Mouse (Mus musculus) telencephalon, adult 2 months (tissue): Measurements from ENCODE around the gene Hbs1l.
A peak's percentile ranks its signal among the peaks of the same experiment; 100 is the strongest.
"Not testable (repeated sequence)": the region's sequence is repeated elsewhere in the genome, so short reads cannot be mapped to it uniquely, and the experiment has no call there.

Source experiments
- DNase-seq: peaks from one replicate; pipeline ENCODE4 v3.0.0-alpha.2; 2011; ENCODE audit warnings: low read depth, low spot score

Hbs1l gene

DNA sequence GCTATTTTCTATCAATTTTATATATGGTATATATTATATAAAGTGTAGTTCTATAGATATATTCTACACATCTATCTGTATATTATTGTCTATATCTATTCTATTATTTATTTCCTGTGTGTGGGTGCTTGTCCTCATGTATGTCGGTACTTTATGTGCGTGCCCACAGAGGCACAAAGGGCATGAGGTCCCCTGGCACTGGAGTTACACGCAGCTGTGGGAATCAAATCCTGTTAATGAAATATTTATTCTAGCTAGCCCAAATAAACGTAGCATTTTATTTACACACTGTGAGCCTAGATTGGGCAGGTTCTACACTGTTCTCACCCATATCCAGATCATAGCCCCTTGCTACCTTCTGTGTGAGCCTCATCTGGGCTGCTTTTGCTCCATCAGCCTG lies 63.3 kb downstream of the Hbs1l start:
- DNase-seq = no peak

DNA sequence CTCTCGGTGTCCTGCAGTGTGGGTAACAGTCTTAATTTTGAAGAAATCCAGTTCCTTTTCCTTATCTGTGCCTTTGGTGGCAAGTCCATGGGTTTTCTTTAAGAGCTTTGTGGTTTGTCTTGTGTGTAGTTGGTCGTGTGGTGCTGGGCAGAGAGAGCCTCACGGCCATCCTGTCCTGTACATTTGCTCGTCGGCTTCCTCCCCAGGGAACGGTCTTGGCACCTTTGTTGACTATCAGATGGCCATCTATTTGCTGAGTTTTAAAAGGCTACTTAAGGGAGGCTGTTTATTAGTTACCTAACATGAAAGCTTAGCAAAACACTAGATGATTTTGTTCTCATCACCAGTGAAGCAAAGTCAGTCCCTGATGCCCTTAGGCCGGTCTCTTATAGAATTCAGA lies 66.1 kb downstream of the Hbs1l start:
- DNase-seq = no peak

DNA sequence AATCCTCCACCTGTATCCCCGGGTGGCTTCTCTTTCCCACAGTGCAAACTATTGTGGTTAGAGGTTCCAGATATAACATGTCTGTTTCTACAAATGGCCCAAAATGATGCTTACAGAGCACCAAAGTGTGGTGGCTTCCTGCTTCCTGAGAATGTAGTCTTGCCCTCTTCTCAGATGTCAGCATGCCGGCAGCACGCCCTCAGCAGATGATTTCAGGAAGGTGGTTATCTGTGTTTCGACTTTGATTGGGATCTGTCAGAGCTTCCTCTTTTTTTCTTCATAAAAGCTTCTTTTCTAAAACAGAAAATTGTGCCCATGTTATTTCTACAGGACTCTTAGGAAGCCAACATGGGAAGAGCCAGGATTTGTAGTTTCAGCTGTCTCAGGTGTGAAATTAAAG lies 67.5 kb downstream of the Hbs1l start:
- no peak for DNase-seq

DNA sequence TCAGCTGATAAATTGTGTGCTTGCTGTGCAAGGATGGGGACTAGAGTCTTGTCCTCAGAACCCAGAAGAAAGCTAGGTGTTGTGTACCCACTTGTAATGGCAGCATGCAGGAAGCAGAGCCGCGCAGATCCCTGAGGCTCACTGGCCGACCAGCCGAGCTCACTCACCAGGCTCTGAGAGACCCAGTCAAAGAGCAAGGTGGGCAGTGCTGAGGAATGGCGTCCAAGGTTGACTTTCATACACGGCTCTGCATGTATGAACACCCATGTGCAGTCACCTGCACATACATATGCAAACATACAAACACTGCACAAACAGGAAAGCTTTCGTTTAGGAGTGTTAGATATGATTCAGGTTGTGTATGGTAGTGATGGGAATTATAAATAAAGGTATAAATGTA lies 69.2 kb downstream of the Hbs1l start:
- DNase-seq = no peak

DNA sequence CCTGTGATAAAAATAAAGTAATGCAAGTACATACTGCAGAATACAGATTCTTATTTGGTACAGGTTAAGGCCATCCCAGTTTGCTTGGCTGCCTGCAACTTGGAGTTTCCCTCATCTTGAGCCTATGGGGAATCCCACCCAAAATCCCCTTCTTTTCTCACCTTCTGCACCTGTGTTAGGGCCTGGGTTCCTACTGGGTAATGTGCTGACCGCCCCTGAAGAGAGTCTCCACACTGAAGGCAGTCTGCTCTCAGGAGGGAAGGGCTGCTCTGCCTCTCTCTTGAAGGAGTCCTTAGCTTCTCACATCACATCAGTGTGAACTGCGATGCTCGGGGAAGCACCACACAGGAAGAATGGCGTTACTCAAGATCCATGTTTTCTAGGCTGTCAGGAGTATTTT lies 70.1 kb downstream of the Hbs1l start:
- no peak for DNase-seq

DNA sequence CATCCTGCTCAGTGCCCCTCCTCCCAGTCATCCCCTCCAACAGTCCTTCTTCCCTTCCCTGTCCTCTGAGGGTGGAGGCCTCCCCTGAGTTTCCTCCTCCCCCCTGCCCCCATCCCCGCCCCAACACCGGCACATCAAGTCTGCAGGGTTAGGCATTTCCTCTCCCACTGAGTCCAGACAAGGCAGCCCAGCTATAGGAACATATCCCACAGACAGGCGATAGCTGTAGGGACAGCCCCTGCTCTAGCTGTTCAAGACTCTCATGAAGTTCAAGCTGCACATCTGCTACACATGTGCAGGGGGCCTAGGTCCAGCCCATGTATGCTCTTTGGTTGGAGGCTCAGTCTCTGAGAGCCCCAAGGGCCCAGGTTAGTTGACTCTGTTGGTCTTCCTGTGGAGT lies 70.7 kb downstream of the Hbs1l start:
- DNase-seq = no peak

DNA sequence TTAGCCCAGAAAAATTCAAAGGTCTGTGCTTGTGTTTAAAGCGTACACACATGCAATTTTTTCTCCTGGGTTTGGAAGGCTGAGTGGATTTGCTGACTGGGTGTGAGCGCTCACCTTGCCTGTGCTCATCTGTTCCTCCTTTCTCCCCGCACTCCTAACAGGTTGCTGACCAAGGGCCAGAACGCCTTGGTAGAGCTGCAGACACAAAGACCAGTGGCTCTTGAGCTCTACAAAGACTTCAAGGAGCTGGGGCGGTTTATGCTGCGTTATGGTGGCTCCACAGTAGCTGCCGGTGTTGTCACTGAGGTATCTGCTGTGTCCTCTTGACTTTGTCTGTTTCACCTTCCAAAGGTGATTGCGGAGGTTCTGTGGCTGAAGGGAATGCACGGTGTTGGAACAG lies 71.7 kb downstream of the Hbs1l start:
- no peak for DNase-seq

DNA sequence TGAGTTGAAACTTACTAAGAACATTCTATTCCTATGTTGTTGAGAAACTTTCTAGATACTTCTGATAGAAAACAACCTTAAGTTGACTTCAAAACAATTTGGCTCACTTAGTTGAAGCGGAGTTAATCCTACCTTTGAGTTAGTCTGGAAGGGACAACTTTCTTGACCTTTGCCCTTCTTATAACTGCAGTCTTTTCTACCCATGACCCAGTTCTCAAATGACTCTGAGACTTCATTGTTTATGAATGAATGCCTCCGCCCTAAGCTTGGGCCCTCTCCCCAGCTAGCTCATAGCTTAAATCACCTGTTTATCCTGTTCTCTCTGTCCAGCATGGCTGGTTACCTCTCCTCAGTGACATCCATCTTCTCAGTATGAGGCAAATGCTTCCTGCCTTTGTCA lies 73.8 kb downstream of the Hbs1l start:
- no peak for DNase-seq

DNA sequence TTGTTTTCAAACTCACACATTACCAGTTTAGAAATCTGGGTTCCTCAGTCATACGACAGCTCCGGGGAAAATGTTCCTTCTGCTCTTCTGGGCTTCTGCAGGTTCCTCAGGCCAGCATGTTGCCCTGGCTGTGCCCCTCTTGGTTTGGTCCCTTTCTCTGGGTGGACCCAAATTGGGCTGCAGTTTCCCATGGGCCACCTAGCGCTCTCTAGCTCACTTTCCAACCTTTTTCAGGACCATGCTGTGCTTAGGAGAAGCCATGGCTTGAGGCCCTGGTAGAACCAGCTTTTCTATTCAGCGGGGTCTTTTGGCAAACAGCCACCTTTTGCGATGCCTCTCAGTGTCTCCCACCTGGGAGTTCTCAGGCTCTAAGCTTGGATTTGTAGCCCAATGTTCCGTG lies 76.5 kb downstream of the Hbs1l start:
- DNase-seq = no peak

DNA sequence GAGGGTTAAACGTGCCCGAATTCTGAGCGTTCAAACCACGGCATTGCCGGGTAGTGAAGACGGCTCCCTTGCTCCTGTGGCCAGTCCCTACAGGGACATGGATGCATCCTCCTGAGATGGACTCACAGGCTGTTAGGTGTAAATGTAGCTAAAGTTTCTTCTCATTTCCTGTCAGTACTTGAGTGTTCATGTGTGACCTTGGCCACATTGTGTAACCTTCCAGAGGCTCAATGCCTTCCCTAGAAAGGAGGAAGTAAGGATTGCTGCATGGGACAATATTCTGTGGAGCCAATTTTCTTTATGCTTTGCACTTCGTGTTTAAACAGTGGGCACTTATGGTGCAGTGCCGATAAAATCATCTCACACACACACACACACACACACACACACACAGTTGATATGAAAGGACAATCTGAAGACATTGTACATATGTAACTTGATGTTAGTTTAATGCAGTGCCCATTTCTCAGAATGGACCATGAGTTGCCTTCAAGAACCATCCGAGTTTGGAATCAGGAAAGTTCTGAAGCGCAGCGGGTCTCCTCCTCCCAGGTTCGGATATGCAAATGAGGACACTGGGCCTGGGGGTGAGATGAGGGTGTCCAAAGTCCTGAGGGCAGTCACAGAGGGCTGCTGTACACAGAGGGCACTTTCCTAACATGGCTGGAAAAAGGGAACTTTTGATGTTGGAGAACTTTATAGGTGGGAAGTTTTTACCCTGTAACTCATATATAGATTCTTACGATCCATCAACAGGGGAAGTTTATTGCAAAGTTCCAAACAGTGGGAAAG lies 81.1 kb downstream of the Hbs1l start, which contains the start of gene Aldh8a1:
TSS of gene Aldh8a1 (plus strand) at position 610 of the 792 bp plus-strand sequence.
- DNase-seq = no peak

DNA sequence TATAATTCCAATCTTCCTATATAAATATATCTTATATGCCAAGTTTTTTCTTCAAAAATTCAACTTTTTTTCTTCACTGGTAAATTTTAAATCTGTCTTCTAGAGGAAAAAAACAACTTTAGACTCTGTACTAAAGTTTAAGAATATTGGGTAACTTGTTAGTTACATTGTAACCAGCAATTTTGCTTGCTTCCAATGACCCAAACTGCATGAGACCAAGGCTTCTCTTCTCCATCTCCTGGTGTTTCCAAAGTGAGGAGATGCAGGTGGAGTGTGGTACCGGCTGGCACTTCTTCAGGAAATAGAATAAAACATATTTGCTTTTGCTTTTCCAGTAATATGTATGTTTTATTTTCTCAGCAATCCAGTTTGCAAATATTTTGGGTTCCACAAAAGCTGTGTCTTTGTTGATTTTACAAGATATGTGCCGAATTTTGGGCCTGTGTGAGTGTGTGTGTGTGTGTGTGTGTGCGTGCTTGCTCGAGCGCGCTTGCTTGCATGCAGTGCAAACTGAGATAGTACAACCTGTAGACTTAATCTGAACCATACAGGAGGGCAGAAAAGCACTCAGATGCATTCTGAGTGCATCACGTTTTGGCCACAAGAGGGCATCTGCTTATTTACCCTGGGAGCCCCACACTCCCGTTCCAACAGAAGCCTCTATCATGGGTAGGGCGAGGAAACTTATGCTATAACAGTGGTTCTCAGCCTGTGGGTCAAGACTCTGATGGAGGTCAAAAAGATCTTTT lies 82.6 kb downstream of the Hbs1l start:
- DNase-seq = no peak

DNA sequence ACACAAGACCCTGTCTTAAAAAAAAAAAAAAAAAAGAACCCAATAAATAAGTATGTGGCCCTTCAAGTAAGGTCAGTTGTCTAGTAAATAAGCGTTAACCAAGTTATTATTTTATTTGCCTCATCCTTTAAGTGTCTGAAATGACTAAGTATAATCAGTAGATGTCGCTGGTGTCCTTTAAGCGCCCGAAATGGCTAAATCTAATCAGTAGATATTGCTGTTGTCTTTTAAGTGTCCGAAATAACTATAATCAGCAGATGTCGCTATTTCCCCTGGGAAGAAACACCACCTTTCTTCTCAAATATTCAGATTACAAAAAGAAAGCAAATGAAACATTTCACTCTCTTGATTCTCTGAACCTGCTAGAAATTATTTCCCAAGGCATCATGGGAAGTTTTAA lies 87.1 kb downstream of the Hbs1l start:
- DNase-seq = peak; percentile 82

DNA sequence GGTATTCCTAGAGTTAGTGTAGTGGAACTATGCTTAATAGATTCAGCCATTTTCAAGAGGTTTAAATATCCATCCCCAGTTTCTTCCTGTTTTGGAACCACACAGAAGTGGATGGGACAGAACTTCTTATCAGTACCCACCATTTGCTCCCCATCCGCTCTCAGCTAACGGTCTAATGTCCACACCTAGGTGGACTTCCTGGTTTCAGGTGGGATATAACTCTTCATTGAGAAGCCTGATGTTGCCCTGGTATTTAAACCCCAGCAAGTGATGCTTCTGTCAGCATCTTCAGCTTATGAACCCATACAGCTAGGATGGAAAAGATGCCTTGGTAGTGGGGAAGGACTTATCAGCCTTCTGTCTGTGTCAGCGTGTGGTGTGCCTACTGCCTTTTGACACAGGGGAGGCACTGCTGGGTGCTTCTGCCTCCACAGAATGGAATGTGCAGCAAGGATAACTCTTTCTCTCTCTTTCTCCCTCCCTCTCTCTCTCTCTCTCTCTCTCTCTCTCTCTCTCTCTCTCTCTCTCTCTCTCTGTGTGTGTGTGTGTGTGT lies 89.4 kb downstream of the Hbs1l start:
- DNase-seq = no peak

DNA sequence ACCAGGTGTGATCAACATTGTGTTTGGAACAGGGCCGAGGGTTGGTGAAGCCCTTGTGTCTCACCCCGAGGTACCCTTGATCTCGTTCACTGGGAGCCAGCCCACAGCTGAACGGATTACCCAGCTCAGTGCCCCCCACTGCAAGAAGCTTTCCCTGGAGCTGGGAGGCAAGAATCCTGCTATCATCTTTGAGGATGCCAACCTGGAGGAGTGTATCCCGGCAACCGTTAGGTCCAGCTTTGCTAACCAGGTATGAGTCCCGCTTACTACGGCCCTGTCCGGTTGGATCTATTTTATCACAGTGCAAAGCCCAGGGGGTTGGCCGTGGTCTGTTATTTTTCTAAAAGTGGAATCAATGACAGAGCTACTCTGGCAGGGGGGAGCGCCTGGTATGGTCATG lies 93.3 kb downstream of the Hbs1l start:
- DNase-seq = no peak

DNA sequence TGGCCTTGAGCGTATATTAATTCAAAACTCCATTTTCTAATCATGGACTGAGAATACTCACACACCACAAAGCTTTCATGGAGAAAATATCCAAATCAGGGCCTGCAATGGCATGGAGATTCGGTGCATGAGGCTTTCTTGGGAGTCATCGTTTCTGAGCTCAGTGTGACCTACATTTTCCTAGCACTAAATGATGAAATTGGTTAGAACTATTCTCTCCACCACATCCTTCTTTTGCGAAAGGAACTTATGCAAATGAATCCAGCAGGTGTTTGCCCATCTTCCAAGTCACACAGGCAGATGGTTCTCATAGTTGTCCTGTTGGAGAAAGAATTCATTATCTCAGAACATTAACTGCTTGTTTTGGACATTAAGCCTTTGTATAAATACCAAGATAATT lies 94.7 kb downstream of the Hbs1l start:
- no peak for DNase-seq

DNA sequence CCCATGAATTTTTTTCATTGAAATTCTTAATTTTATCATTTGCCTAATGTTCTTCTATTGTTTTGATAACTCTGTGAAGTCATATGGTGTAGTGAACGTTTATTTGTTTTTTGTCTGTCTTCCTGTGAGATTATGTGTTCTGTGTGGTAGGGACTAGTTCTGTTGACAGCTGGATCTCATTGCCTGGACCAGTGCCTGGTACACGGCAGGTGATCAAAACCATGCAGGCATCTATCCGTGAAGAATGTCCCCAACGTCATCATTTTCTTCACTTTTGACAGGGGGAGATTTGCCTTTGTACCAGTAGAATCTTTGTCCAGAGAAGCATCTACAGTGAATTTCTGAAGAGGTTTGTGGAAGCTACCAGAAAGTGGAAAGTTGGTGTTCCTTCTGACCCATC lies 95.5 kb downstream of the Hbs1l start:
- no peak for DNase-seq

DNA sequence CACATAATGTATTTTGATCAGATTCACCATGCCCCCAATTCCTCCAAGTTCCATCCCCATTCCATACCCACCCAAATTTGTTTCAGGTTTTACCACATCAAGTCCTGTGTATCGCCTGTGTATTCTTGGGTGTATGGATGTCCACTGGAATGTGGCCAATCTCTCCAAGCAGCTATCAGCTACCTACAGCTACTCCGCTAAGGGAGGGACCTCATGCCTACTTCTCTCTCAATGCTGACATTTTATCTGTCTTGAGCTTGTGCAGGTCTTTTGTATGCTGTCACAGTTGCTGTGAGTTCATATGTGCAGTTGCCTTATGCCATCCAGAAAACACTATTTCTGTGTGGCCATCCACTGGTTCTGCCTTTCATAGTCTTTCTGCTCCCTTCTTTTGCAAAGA lies 97.6 kb downstream of the Hbs1l start:
- no peak for DNase-seq

DNA sequence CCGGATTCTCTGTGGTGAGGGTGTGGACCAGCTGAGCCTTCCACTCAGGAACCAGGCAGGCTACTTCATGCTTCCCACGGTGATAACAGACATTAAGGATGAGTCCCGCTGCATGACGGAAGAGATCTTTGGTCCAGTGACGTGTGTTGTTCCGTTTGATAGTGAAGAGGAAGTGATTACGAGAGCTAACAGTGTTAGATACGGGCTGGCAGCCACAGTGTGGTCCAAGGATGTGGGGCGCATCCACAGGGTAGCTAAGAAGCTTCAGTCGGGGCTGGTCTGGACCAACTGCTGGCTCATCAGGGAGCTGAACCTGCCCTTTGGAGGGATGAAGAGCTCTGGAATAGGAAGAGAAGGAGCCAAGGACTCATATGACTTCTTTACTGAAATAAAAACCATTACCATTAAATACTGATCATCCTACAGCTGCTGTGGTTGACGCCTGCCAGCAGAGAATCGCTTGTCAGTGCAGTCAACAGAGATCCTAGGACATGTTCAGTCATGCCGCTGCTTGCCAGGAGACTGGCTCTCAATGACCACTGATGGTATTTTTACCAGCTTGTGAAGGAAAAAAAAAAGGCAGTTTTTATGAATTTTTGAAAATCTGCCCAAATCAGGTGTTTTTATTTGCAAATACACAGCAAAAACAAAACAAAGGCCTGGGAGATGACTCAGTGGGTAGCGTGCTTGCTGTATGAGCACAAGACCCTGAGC lies 99.8 kb downstream of the Hbs1l start:
- DNase-seq = no peak

DNA sequence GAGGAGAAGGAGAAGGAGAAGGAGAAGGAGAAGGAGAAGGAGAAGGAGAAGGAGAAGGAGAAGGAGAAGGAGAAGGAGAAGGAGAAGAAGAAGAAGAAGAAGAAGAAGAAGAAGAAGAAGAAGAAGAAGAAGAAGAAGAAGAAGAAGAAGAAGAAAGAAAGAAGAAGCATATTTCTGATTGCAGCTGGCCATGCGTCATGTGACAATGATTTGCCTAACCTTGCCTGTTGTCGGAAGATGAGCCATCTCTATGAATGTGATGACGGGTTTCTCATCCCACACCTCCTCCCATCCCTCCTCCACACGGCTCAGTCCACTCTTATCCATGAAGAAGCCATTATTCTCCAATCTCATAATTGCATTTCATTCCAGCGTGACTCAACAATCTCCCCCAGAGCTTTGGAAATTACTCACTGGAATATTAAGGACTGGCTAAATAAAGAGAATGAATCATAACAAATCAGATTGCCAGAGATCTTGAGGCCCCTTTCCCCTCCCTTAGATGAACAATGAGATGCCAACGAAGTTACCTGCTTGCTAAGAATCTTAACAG lies 103.2 kb downstream of the Hbs1l start:
- not testable (repeated sequence) for DNase-seq

DNA sequence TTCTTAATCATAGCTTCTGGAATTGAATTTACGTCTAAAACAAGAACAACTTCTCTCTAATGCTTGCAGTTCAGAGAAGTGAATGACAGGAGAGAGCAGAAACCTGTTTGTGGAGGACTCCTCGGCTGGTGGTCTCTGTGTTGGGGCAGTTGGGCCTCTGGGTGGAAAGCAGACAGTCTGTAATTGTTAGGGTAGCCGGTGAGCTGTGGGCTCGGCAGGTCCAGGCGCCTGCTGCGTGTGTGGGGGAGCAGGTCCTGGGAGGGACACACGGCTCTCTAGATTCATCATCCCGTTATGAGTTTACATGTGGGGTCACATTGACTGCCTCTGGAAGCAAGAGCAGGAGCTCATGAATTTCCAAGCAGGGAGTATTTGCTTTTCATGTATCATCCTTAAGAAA lies 103.8 kb downstream of the Hbs1l start:
- no peak for DNase-seq

DNA sequence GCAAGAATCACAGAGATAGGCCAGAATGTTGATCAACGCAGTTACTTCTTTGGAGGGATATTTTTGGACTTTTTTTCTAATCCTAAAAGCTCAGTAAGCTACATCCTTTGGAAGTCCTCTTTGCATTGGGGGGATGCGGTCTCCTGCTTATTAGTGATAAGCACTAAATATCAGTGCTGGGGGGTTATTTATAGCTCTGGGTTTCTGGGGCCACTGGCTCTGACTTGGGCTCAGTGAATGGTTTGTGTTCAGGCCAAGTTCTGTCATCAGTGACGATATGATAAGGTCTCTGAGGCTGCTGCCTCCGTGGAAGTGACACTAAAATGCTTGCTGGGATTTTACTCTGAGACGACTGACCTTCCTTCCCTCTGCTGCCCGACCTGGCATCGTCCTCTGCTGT lies 104.3 kb downstream of the Hbs1l start:
- DNase-seq = no peak

DNA sequence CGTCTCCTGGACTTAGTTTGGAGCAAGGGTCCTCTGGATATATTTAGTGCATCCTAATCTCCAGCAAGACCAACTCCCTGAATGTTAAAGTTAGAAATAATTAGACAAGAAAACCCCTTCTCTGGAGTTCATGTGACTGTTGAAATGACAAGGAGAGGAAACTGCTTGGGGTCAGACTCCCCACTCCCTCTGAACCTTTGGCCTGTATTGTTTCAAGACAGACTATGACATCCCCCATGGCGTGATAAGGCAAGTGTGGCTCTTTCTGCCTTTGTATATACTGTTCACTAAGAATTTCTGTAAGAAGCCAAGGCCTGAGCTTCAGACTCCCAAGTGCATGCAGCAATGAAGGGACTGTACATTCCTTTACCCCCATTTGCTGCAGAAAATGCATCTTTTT lies 104.7 kb downstream of the Hbs1l start:
- DNase-seq = no peak
